Mouse (Mus musculus): ENCODE results near the gene Tsks. TPM values are rescaled to one million over a fixed set of nuclear protein-coding genes. Genes with fewer than 3 reads are reported as not detected.

Tsks gene
- polyA plus RNA-seq (2012; rRNA removed; ENCODE audit: low replicate concordance): 0.21 and 0.22 TPM in 2 replicates

GRCm38 (mm10) chr7:44942904-44943303 is at the start of gene Tsks:
Gene Tsks, plus strand, starts transcription at chr7:44943204.

DNA sequence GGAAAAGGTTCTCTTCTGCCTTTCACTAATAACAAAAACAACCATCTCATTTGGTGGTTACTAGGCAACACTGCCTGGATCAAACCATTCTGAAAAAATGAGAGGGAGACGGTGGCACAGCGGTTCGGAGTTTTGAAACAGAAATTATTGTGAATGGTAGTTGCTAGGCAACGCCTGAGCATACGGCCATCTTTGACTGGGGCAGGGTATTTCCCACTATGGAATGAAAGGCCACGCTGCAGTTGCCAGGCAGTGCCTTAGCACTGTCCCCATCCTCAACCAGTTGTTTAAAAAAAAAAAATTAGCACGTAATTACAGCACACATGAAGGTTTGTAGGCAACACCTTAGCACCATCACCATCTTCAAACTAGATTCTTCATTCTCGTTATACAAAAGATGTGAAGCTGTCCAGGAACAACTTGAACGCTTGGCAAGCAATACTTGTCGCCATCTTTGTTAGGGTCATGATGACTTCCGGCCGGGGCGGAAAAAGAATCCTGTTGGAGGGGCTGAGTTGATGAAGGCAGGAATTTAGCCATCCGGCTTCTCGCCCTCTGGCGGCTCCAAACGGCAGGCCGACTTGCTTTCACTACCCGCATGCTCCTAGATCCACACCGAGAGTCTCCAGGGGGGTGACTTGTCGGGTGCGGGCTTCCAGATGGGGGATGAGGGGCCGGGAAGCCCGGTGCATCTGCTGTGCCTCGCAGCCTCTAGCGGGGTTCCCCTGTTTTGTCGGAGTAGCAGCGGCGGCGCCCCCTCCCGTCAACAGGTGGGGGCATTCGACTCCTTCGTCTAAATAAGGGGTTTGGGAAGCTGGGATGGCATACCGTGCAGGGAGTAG is 47.2 kb upstream of the Tsks start, which contains the start of gene Fuz:
Gene Fuz, plus strand, starts transcription at position 487 of the 842 bp plus-strand sequence.

DNA sequence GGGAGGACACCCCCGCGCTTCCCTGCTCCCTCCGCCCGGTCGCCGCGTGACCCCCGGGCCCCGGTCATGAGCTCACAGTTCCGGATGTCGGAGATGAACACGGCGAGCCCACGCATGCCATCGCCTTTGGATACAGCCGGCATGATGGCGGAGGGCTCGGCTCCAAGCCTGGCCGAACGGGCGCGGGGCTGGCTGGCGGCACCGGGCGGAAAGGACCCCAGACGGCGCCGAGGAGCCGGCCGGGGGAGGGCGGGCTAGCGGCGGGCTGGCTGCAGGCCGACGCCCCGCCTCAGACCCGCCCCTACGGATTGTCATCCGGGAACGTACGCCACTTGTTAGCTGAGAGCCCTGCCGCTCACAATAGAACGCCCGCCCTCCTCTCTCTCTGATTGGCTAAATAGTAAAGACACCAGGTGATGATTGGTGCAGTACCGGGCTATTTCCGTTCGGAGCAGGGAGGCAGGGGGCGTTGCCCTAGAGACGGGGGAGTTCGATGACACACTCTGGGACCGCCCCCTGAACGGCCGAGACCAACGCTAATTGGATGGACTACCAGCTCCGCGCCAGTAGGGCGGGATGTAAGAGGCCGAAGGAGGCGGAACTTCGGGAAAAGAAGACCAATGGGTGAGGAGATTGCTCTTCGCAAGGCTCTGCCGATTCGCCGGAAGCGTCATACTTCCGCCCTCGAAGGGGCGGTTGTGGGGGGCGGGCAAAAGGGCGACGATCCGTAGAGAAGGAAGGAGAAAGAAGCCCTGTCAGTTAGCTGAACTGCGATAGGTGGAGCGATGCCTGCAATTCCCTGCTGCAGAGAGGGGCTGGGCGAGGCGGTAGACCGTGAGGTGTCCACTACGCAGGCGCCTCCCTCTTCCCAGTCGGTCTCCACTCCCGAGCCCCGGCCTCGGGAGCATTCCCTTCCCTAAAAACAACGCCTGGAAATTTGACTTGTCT is 13.5 kb upstream of the Tsks start, which contains the start of gene Ap2a1:
Gene Ap2a1, minus strand, starts transcription at position 293 of the 948 bp plus-strand sequence.

DNA sequence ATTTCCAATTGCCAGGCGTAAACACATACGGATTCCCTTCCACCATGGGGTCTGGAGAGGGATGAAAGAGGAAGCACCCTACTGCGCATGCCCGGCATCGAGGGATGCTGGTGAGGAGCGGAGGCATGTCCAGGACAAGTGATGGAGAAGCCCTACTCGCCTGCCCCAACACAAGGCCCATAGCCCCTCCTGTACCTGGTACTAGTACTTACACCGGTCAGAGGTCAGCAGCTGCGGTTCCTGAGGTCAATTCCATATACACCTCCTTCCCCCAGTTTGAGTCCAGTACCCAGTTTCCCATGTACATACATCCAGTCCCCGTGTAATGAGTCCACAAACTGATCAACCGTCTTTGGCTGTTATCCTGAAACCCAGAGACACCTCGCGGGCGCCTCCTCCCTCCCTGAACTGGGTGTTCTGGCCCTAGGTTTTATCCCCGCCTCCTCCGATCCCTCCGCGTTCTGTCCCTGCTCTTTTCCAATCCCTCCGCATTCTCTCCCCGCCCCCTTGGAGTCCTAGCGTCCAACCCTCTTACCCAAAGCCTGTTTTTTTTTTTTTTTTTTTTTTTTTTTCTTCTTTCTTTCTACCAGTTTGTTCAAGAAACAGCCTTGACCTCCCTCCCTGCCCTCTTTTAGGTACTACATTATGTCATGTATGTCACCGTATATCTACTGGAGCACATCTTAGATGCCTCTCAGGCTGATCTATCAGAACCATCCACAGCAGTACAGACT is 31.5 kb downstream of the Tsks start, which contains the start of gene Cpt1c:
Gene Cpt1c, minus strand, starts transcription at position 469 of the 734 bp plus-strand sequence.

GRCm38 (mm10) chr7:44986192-44986878 is 43.3 kb downstream of the Tsks start, which contains the start of gene Prmt1:
Gene Prmt1, minus strand, starts transcription at chr7:44986568.

GRCm38 (mm10) chr7:44997231-44997939 is 54.4 kb downstream of the Tsks start, which contains the start of gene Irf3:
Gene Irf3, plus strand, starts transcription at chr7:44997648.

DNA sequence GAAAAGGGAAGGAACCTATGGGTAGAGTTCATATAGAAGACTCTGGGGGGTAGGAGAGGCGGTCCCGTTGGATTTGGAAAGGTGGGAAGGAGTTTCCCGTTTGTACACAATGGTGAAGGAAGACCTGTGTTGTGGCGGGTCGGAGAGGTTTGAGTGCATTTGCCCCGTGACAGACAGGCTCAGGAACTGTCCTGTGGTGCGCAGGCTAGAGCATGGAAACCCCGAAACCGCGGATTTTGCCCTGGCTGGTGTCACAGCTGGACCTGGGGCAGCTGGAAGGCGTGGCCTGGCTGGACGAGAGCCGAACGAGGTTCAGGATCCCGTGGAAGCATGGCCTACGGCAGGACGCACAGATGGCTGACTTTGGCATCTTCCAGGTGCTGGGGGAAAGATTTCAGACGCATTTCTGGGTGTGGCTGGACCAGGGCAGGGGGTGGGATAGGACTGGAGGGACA is 55.5 kb downstream of the Tsks start, which contains the start of gene Bcl2l12:
Gene Bcl2l12, minus strand, starts transcription at position 212 of the 455 bp plus-strand sequence.

Other genes starting within 250 kb of the Tsks start
- not detected in 2 replicates for gene Izumo2, start 234.5 kb upstream of the Tsks start, polyA plus RNA-seq (2012; rRNA removed; ENCODE audit: low replicate concordance)
- 29.0 and 48.8 TPM in 2 replicates for gene Vrk3, start 194.8 kb upstream of the Tsks start, polyA plus RNA-seq (2012; rRNA removed; ENCODE audit: low replicate concordance)
- gene Zfp473, start 192.2 kb upstream of the Tsks start, polyA plus RNA-seq (2012; rRNA removed; ENCODE audit: low replicate concordance): 0.20 and 0.54 TPM in 2 replicates
- gene Nup62, start 127.1 kb upstream of the Tsks start, polyA plus RNA-seq (2012; rRNA removed; ENCODE audit: low replicate concordance): 35.6 and 77.6 TPM in 2 replicates
- 3.9 and 4.0 TPM in 2 replicates for gene Il4i1, start 126.8 kb upstream of the Tsks start, polyA plus RNA-seq (2012; rRNA removed; ENCODE audit: low replicate concordance)
- gene Atf5, start 126.5 kb upstream of the Tsks start, polyA plus RNA-seq (2012; rRNA removed; ENCODE audit: low replicate concordance): 211 and 305 TPM in 2 replicates
- 87.7 and 129 TPM in 2 replicates for gene Akt1s1, start 94.2 kb upstream of the Tsks start, polyA plus RNA-seq (2012; rRNA removed; ENCODE audit: low replicate concordance)
- 125 and 126 TPM in 2 replicates for gene Tbc1d17, start 94.1 kb upstream of the Tsks start, polyA plus RNA-seq (2012; rRNA removed; ENCODE audit: low replicate concordance)
- 45.1 and 47.8 TPM in 2 replicates for gene Pnkp, start 86.1 kb upstream of the Tsks start, polyA plus RNA-seq (2012; rRNA removed; ENCODE audit: low replicate concordance)
- gene Ptov1, start 73.4 kb upstream of the Tsks start, polyA plus RNA-seq (2012; rRNA removed; ENCODE audit: low replicate concordance): 245 and 426 TPM in 2 replicates
- 93.4 and 172 TPM in 2 replicates for gene Med25, start 50.5 kb upstream of the Tsks start, polyA plus RNA-seq (2012; rRNA removed; ENCODE audit: low replicate concordance)
- 48.5 and 82.0 TPM in 2 replicates for gene Fuz, start 47.1 kb upstream of the Tsks start, polyA plus RNA-seq (2012; rRNA removed; ENCODE audit: low replicate concordance)
- gene Ap2a1, start 13.7 kb upstream of the Tsks start, polyA plus RNA-seq (2012; rRNA removed; ENCODE audit: low replicate concordance): 91.4 and 108 TPM in 2 replicates
- gene Cpt1c, start 31.6 kb downstream of the Tsks start, polyA plus RNA-seq (2012; rRNA removed; ENCODE audit: low replicate concordance): 21.7 and 88.9 TPM in 2 replicates
- gene Prmt1, start 43.4 kb downstream of the Tsks start, polyA plus RNA-seq (2012; rRNA removed; ENCODE audit: low replicate concordance): 148 and 347 TPM in 2 replicates
- gene Irf3, start 54.4 kb downstream of the Tsks start, polyA plus RNA-seq (2012; rRNA removed; ENCODE audit: low replicate concordance): 111 and 156 TPM in 2 replicates
- gene Bcl2l12, start 55.5 kb downstream of the Tsks start, polyA plus RNA-seq (2012; rRNA removed; ENCODE audit: low replicate concordance): 30.2 and 45.2 TPM in 2 replicates
- 67.6 and 79.5 TPM in 2 replicates for gene Scaf1, start 73.2 kb downstream of the Tsks start, polyA plus RNA-seq (2012; rRNA removed; ENCODE audit: low replicate concordance)
- 286 and 584 TPM in 2 replicates for gene Rras, start 74.8 kb downstream of the Tsks start, polyA plus RNA-seq (2012; rRNA removed; ENCODE audit: low replicate concordance)
- 8.6 and 15.5 TPM in 2 replicates for gene Prr12, start 109.7 kb downstream of the Tsks start, polyA plus RNA-seq (2012; rRNA removed; ENCODE audit: low replicate concordance)
- 68.3 and 84.1 TPM in 2 replicates for gene Nosip, start 119.2 kb downstream of the Tsks start, polyA plus RNA-seq (2012; rRNA removed; ENCODE audit: low replicate concordance)
- 73.3 and 99.8 TPM in 2 replicates for gene Prrg2, start 119.5 kb downstream of the Tsks start, polyA plus RNA-seq (2012; rRNA removed; ENCODE audit: low replicate concordance)
- 89.2 and 448 TPM in 2 replicates for gene Rcn3, start 149.0 kb downstream of the Tsks start, polyA plus RNA-seq (2012; rRNA removed; ENCODE audit: low replicate concordance)
- gene Fcgrt, start 160.6 kb downstream of the Tsks start, polyA plus RNA-seq (2012; rRNA removed; ENCODE audit: low replicate concordance): 195 and 315 TPM in 2 replicates
- 294 and 506 TPM in 2 replicates for gene Rps11, start 181.2 kb downstream of the Tsks start, polyA plus RNA-seq (2012; rRNA removed; ENCODE audit: low replicate concordance)
- 1,583 and 3,800 TPM in 2 replicates for gene Rpl13a, start 185.6 kb downstream of the Tsks start, polyA plus RNA-seq (2012; rRNA removed; ENCODE audit: low replicate concordance)
- gene Gm45713, start 193.0 kb downstream of the Tsks start, polyA plus RNA-seq (2012; rRNA removed; ENCODE audit: low replicate concordance): 5.4 and 12.9 TPM in 2 replicates
- 62.3 and 91.9 TPM in 2 replicates for gene Flt3l, start 193.2 kb downstream of the Tsks start, polyA plus RNA-seq (2012; rRNA removed; ENCODE audit: low replicate concordance)
- gene Pih1d1, start 211.1 kb downstream of the Tsks start, polyA plus RNA-seq (2012; rRNA removed; ENCODE audit: low replicate concordance): 64.1 and 64.9 TPM in 2 replicates
- 35.1 and 56.5 TPM in 2 replicates for gene Aldh16a1, start 211.4 kb downstream of the Tsks start, polyA plus RNA-seq (2012; rRNA removed; ENCODE audit: low replicate concordance)
- gene Slc17a7, start 220.7 kb downstream of the Tsks start, polyA plus RNA-seq (2012; rRNA removed; ENCODE audit: low replicate concordance): 0.08 TPM in 1 of 2 replicates, not detected in the other
- not detected in 2 replicates for gene Gfy, start 236.4 kb downstream of the Tsks start, polyA plus RNA-seq (2012; rRNA removed; ENCODE audit: low replicate concordance)
- gene Pth2, start 237.8 kb downstream of the Tsks start, polyA plus RNA-seq (2012; rRNA removed; ENCODE audit: low replicate concordance): not detected in 2 replicates